Mouse (Mus musculus): ENCODE data around the gene Myt1. TPM values are rescaled to one million over a fixed set of nuclear protein-coding genes. Genes with fewer than 3 reads are reported as not detected.

Myt1 gene
- 47.7 and 57.4 TPM in 2 replicates for total RNA-seq (2014; rRNA removed)
- polyA plus RNA-seq (2015; fragmentation: Nextera tagmentation; extraction: Ambion mirVana), result 5.5 and 7.6 TPM in 2 replicates

- no peak for TF ChIP-seq CTCF (IDR thresholded peaks at IDR 0.05)
- ATAC-seq (ENCODE audit: low FRiP score) (no peak), DNase-seq (ENCODE audit: low spot score) (peak; percentile 42)
Measured at GRCm38 (mm10) chr2:181763006-181763830, at the start of gene Myt1. TSS of gene Myt1 (plus strand) at chr2:181763332.

GRCm38 (mm10) chr2:181713749-181714148, 49.4 kb upstream of the Myt1 start:
- peak overlapping the region; percentile 77 for H3K4me2 ChIP-seq (ENCODE audit: low read depth, low read length, poor library complexity, severe bottlenecking)
- peak; percentile 88 for DNase-seq (ENCODE audit: low spot score)
- H3K9me3 ChIP-seq (ENCODE audit: low read length), result no peaks in the 10 kb centered on the region
- H3K9ac ChIP-seq (replicated peaks; ENCODE audit: low read length, poor library complexity, severe bottlenecking), result no peak overlapping the region; the same call in 1 of the 2 replicates
- no peak for TF ChIP-seq CTCF (IDR thresholded peaks at IDR 0.05)
- WGBS, result 29% methylated on average over 1 of the region's 1 CpGs
- ATAC-seq (ENCODE audit: low FRiP score), result peak; percentile 71
- peak overlapping the region; percentile 92 for H3K27ac ChIP-seq (ENCODE audit: low read depth, low read length)
- peaks cover 25% of the 10 kb centered on the region for H3K4me1 ChIP-seq (ENCODE audit: insufficient read depth, low read length)
- no peaks in the 10 kb centered on the region for H3K27me3 ChIP-seq (ENCODE audit: insufficient read depth, low read length)
- peaks cover 7% of the 10 kb centered on the region; the same call in 1 of the 2 replicates for H3K36me3 ChIP-seq (ENCODE audit: insufficient read depth, low read length)
- no peak overlapping the region for H3K4me3 ChIP-seq (ENCODE audit: low read depth, low read length)

More at GRCm38 (mm10) chr2:181763006-181763830, at the start of gene Myt1:
- Histone ChIP-seq H3K4me2 (ENCODE audit: low read depth, low read length, poor library complexity, severe bottlenecking) (peak within 1 kb of the TSS; percentile 39), H3K9me3 (ENCODE audit: low read length) (no peaks in the 10 kb centered on the region), H3K9ac (replicated peaks; ENCODE audit: low read length, poor library complexity, severe bottlenecking) (no peak within 1 kb of the TSS), H3K4me1 (ENCODE audit: insufficient read depth, low read length) (peaks cover 11% of the 10 kb centered on the region; the same call in 1 of the 2 replicates), H3K27me3 (ENCODE audit: insufficient read depth, low read length) (no peaks in the 10 kb centered on the region), H3K36me3 (ENCODE audit: insufficient read depth, low read length) (no peaks in the 10 kb centered on the region), H3K27ac (ENCODE audit: low read depth, low read length) (peak within 1 kb of the TSS; percentile 18; the same call in 1 of the 2 replicates), H3K4me3 (ENCODE audit: low read depth, low read length) (peak within 1 kb of the TSS; percentile 18)
- 18% methylated on average over 8 of the region's 8 CpGs for WGBS

DNA sequence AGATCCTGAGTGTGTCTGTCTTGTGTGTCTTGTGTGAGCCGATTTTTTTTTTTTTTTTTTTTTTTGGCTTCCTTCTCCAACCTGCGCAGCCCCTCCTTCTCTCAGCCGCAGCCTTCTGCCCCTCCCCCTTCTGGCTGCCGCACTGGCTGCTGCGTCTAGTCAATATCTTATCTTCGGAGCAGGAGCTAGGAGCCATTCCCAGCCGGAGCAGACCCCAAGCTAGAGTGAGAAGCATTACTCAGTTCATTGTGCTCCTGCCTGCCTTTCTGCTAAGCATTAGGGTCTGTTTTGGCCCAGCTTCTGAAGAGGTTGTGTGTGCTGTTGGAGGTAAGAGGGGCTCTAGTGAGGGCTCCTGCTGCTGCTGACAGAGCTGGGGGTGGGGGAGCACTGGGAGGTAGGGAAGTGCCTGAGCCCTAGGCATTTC, 48.2 kb upstream of the Myt1 start, which contains the start of gene Oprl1:
Gene Oprl1 (plus strand): TSS at position 114 of the 424 bp plus-strand sequence.
- Histone ChIP-seq H3K36me3 (ENCODE audit: insufficient read depth, low read length) (peaks cover 19% of the 10 kb centered on the region), H3K4me1 (ENCODE audit: insufficient read depth, low read length) (peaks cover 25% of the 10 kb centered on the region), H3K27ac (ENCODE audit: low read depth, low read length) (peak within 1 kb of the TSS; percentile 92), H3K9ac (replicated peaks; ENCODE audit: low read length, poor library complexity, severe bottlenecking) (peak within 1 kb of the TSS; percentile 73), H3K27me3 (ENCODE audit: insufficient read depth, low read length) (no peaks in the 10 kb centered on the region), H3K9me3 (ENCODE audit: low read length) (no peaks in the 10 kb centered on the region), H3K4me2 (ENCODE audit: low read depth, low read length, poor library complexity, severe bottlenecking) (peak within 1 kb of the TSS; percentile 77), H3K4me3 (ENCODE audit: low read depth, low read length) (peak within 1 kb of the TSS; percentile 48)
- DNase-seq (ENCODE audit: low spot score) (peak; percentile 81), ATAC-seq (ENCODE audit: low FRiP score) (peak; percentile 69; the same call in 1 of the 2 replicates)
- TF ChIP-seq CTCF (IDR thresholded peaks at IDR 0.05), result no peak
- 0% methylated on average over 7 of the region's 7 CpGs for WGBS

DNA sequence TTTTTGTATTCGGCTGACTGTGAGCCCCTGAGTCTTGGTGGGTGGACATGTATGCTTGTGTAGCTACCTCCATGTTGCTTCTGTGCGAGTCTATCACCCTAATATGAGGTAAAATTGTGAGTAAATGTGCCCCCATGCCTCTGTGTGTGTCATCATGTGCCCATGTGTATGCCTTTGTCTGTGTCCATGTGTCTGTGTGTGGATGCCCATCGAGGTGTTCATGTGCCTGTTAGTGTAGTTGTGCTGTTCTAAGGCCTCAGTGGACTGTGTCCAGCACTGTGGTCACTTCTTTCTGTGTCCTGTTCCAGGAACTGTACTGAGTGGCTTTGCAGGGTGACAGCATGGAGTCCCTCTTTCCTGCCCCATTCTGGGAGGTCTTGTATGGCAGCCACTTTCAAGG, 47.8 kb upstream of the Myt1 start:
- WGBS, result 29% methylated on average over 3 of the region's 3 CpGs

GRCm38 (mm10) chr2:181716991-181717390, 46.1 kb upstream of the Myt1 start:
- 44% methylated on average over 3 of the region's 3 CpGs for WGBS
- no peak for TF ChIP-seq CTCF (IDR thresholded peaks at IDR 0.05)
- Histone ChIP-seq H3K4me3 (ENCODE audit: low read depth, low read length) (peak overlapping the region; percentile 48), H3K9me3 (ENCODE audit: low read length) (no peaks in the 10 kb centered on the region), H3K9ac (replicated peaks; ENCODE audit: low read length, poor library complexity, severe bottlenecking) (peak overlapping the region; percentile 50; the same call in 1 of the 2 replicates), H3K27me3 (ENCODE audit: insufficient read depth, low read length) (no peaks in the 10 kb centered on the region), H3K36me3 (ENCODE audit: insufficient read depth, low read length) (peaks cover 24% of the 10 kb centered on the region), H3K4me1 (ENCODE audit: insufficient read depth, low read length) (peaks cover 25% of the 10 kb centered on the region), H3K27ac (ENCODE audit: low read depth, low read length) (0 out of 2 replicates have a peak overlapping the region, but pooled peaks have one; percentile 34), H3K4me2 (ENCODE audit: low read depth, low read length, poor library complexity, severe bottlenecking) (peak overlapping the region; percentile 77)
- DNase-seq (ENCODE audit: low spot score), result peak; percentile 27
- ATAC-seq (ENCODE audit: low FRiP score), result no peak

More for the DNA sequence above, 47.8 kb upstream of the Myt1 start:
- Histone ChIP-seq H3K4me1 (ENCODE audit: insufficient read depth, low read length) (peaks cover 25% of the 10 kb centered on the region), H3K4me3 (ENCODE audit: low read depth, low read length) (peak overlapping the region; percentile 48), H3K9me3 (ENCODE audit: low read length) (no peaks in the 10 kb centered on the region), H3K4me2 (ENCODE audit: low read depth, low read length, poor library complexity, severe bottlenecking) (peak overlapping the region; percentile 77), H3K9ac (replicated peaks; ENCODE audit: low read length, poor library complexity, severe bottlenecking) (peak overlapping the region; percentile 73), H3K27ac (ENCODE audit: low read depth, low read length) (peak overlapping the region; percentile 92), H3K36me3 (ENCODE audit: insufficient read depth, low read length) (peaks cover 23% of the 10 kb centered on the region), H3K27me3 (ENCODE audit: insufficient read depth, low read length) (no peaks in the 10 kb centered on the region)
- DNase-seq (ENCODE audit: low spot score) (no peak), ATAC-seq (ENCODE audit: low FRiP score) (peak; percentile 40; the same call in 1 of the 2 replicates)
- no peak for TF ChIP-seq CTCF (IDR thresholded peaks at IDR 0.05)

GRCm38 (mm10) chr2:181720061-181720460, 43.1 kb upstream of the Myt1 start:
- Histone ChIP-seq H3K4me1 (ENCODE audit: insufficient read depth, low read length) (peaks cover 10% of the 10 kb centered on the region), H3K4me3 (ENCODE audit: low read depth, low read length) (no peak overlapping the region), H3K36me3 (ENCODE audit: insufficient read depth, low read length) (peaks cover 27% of the 10 kb centered on the region), H3K27me3 (ENCODE audit: insufficient read depth, low read length) (no peaks in the 10 kb centered on the region), H3K9ac (replicated peaks; ENCODE audit: low read length, poor library complexity, severe bottlenecking) (no peak overlapping the region), H3K9me3 (ENCODE audit: low read length) (no peaks in the 10 kb centered on the region), H3K27ac (ENCODE audit: low read depth, low read length) (no peak overlapping the region), H3K4me2 (ENCODE audit: low read depth, low read length, poor library complexity, severe bottlenecking) (no peak overlapping the region)
- ATAC-seq (ENCODE audit: low FRiP score) (no peak), DNase-seq (ENCODE audit: low spot score) (no peak)
- peak; percentile 42 for TF ChIP-seq CTCF (IDR thresholded peaks at IDR 0.05)
- WGBS, result 29% methylated on average over 3 of the region's 3 CpGs

Data from midbrain, postnatal 0 days (tissue).